Mouse (Mus musculus): ENCODE results near the gene Apol9a. TPM values are rescaled to one million over a fixed set of nuclear protein-coding genes. Genes with fewer than 3 reads are reported as not detected.
A peak's percentile ranks its signal among the peaks of the same experiment; 100 is the strongest.

Gene Apol9a
- total and polyA plus RNA-seq, 3 experiments = not detected

DNA sequence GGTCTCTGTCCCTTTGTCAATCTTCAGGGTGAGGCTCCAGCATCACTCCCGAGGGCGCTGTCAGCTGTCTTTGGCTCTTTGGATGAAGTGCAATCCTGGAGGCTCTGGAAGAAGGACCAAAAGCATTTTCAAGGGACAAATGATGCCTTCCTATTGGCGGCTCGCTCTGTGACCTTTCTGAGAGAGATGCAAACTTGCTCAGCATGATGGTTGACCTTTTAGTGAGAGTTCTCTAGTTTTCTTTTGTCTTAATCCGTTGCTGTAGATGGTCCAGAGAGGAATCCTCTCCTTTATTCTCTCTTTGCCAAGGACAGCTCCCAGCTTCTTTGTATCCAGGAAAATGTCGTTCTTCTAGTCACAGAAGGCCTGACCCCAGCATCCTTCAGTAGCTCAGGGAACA, 51.9 kb downstream of the Apol9a start:
- no peak for DNase-seq (ENCODE audit: low read depth, low spot score)
- Histone ChIP-seq H3K4me1 (ENCODE audit: control insufficient read depth in 1 of 2, insufficient read depth in 2 of 2, low read length in 2 of 2) (peaks cover 2 to 11% of the 10 kb centered on the region in 2 experiments; a peak in 3 of 4 replicates), H3K9ac (ENCODE audit: control insufficient read depth, low read depth, low read length, poor library complexity, severe bottlenecking) (no peak overlapping the region), H3K79me2 (ENCODE audit: control insufficient read depth, insufficient read depth, low read length, poor library complexity) (no peaks in the 10 kb centered on the region), H3K36me3 (ENCODE audit: control insufficient read depth in 1 of 2, insufficient read depth in 2 of 2, low read length in 2 of 2) (no peaks in the 10 kb centered on the region), H3K27me3 (ENCODE audit: control insufficient read depth in 1 of 2, insufficient read depth in 2 of 2, low read length in 2 of 2) (no peaks in the 10 kb centered on the region), H3K4me3 (ENCODE audit: control insufficient read depth in 1 of 2, insufficient read depth in 1 of 2, low read depth in 2 of 2, low read length in 2 of 2) (no peak overlapping the region), H3K9me3 (replicated peaks; ENCODE audit: insufficient read depth, low read length) (no peaks in the 10 kb centered on the region), H3K27ac (ENCODE audit: control insufficient read depth, low read depth, low read length) (no peak overlapping the region)
- TF ChIP-seq TCF12 (IDR thresholded peaks at IDR 0.05; ENCODE audit: low read depth, low read length) (no peak), ZKSCAN1 (IDR thresholded peaks at IDR 0.05; ENCODE audit: low read depth, low read length) (no peak)

DNA sequence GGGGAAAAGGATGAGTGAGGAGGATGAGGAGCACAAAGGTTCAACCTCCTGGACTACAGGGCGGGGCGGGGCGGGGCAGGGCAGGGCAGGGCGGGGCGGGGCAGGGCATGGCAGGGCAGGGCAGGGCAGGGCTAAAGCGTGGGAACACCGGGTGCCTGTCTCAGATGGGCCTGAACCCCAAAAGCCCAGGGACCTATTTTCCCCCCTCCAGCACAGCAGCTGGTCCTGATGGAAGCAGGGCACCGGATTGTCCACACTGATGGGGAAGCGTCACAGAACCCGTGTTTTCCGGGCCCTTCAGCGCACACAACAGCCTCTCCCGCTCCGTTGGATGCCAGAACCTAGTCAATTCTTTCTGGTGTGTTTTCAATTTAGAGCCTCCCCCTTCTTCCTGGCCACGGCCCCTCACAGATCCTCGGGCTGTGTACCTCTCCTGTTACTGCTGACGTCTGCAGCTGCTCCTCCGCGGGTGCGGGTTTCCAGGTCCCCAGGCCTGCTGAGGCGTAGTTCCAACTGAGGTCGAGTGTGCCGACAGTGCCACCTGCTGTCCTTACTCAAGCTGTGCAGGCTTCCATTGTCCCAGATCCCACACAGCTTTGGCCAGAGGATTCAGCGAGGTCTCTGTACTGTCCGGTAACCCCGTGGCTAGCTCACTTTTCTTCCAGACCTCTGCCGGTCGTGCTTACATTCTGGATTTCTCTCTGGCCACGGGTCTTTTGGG, 52.5 kb downstream of the Apol9a start:
- peak; percentile 79 for DNase-seq (ENCODE audit: low read depth, low spot score)
- H3K79me2 ChIP-seq (ENCODE audit: control insufficient read depth, insufficient read depth, low read length, poor library complexity) = no peaks in the 10 kb centered on the region
- peak overlapping the region; percentile 49 to 76; a peak in 3 of 4 replicates for H3K4me3 ChIP-seq (ENCODE audit: control insufficient read depth in 1 of 2, insufficient read depth in 1 of 2, low read depth in 2 of 2, low read length in 2 of 2)
- TF ChIP-seq ZC3H11A (IDR thresholded peaks at IDR 0.05; ENCODE audit: low read depth, low read length) (peak; percentile 65), SMC3 (IDR thresholded peaks at IDR 0.05; ENCODE audit: low read depth, low read length) (peak; percentile 79), SIN3A (IDR thresholded peaks at IDR 0.05; ENCODE audit: low read length) (peak; percentile 35; the same call in 1 of the 2 replicates), CTCF (IDR thresholded peaks at IDR 0.05 in 2 of 3, conservative IDR thresholded peaks at IDR 0.05 in 1 of 3; ENCODE audit: control insufficient read depth in 1 of 3, insufficient read depth in 1 of 3, low read depth in 2 of 3, low read length in 3 of 3, poor library complexity in 1 of 3, severe bottlenecking in 1 of 3) (peak; percentile 67 to 86 (median 78)), TCF12 (IDR thresholded peaks at IDR 0.05; ENCODE audit: low read depth, low read length) (no peak), POLR2AphosphoS5 (IDR thresholded peaks at IDR 0.05; ENCODE audit: borderline replicate concordance, low read depth, low read length) (no peak), POLR2AphosphoS2 (IDR thresholded peaks at IDR 0.05; ENCODE audit: low read length) (no peak), MXI1 (IDR thresholded peaks at IDR 0.05; ENCODE audit: low read depth, low read length) (peak; percentile 33; the same call in 1 of the 2 replicates), ZNF384 (IDR thresholded peaks at IDR 0.05; ENCODE audit: low read depth, low read length) (no peak), TAL1 (IDR thresholded peaks at IDR 0.05; ENCODE audit: low read length) (no peak), RAD21 (IDR thresholded peaks at IDR 0.05; ENCODE audit: low read depth, low read length) (peak; percentile 85), JUND (IDR thresholded peaks at IDR 0.05; ENCODE audit: low read depth, low read length) (no peak)
- H3K4me1 ChIP-seq (ENCODE audit: control insufficient read depth in 1 of 2, insufficient read depth in 2 of 2, low read length in 2 of 2) = peaks cover 2 to 11% of the 10 kb centered on the region in 2 experiments; a peak in 3 of 4 replicates
- peak overlapping the region; percentile 50 for H3K9ac ChIP-seq (ENCODE audit: control insufficient read depth, low read depth, low read length, poor library complexity, severe bottlenecking)
- no peak overlapping the region for H3K27ac ChIP-seq (ENCODE audit: control insufficient read depth, low read depth, low read length)
- no peaks in the 10 kb centered on the region for H3K9me3 ChIP-seq (replicated peaks; ENCODE audit: insufficient read depth, low read length)
- no peaks in the 10 kb centered on the region for H3K27me3 ChIP-seq (ENCODE audit: control insufficient read depth in 1 of 2, insufficient read depth in 2 of 2, low read length in 2 of 2)
- no peaks in the 10 kb centered on the region for H3K36me3 ChIP-seq (ENCODE audit: control insufficient read depth in 1 of 2, insufficient read depth in 2 of 2, low read length in 2 of 2)

DNA sequence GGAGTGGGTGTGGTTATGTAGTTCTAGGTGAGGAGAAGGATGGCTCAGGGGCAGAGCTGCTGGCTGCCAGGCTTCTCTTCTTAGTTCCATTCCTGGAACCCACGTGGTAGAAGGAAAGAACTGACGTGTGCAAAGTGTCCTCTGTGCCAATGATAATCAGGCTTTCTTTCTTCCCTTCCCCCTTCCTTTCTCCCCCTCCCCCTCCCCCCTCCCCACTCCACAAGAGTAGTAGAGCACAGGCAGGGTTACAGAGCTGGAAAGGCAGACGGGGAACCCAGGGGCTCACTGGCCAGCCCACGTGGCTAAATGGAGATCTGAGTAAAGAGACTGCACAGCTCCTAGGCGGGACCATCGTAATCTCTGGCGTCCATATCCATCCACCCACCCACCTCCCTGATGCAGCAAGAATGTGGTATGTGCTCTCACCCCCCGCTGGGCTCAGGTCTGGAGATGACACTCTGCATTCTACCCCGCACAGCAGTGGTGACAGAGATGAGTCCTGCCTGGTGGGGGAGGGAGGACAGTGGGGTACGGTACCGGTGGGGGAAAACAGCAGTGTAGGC, 54.6 kb downstream of the Apol9a start:
- peaks cover 2 to 11% of the 10 kb centered on the region in 2 experiments; a peak in 3 of 4 replicates for H3K4me1 ChIP-seq (ENCODE audit: control insufficient read depth in 1 of 2, insufficient read depth in 2 of 2, low read length in 2 of 2)
- peak overlapping the region; percentile 63 for H3K9ac ChIP-seq (ENCODE audit: control insufficient read depth, low read depth, low read length, poor library complexity, severe bottlenecking)
- H3K4me3 ChIP-seq (ENCODE audit: control insufficient read depth in 1 of 2, insufficient read depth in 1 of 2, low read depth in 2 of 2, low read length in 2 of 2) = peak overlapping the region; percentile 28 to 50
- peak overlapping the region; percentile 87 for H3K27ac ChIP-seq (ENCODE audit: control insufficient read depth, low read depth, low read length)
- no peaks in the 10 kb centered on the region for H3K27me3 ChIP-seq (ENCODE audit: control insufficient read depth in 1 of 2, insufficient read depth in 2 of 2, low read length in 2 of 2)
- H3K9me3 ChIP-seq (replicated peaks; ENCODE audit: insufficient read depth, low read length) = no peaks in the 10 kb centered on the region
- DNase-seq (ENCODE audit: low read depth, low spot score) = peak; percentile 76
- no peaks in the 10 kb centered on the region for H3K36me3 ChIP-seq (ENCODE audit: control insufficient read depth in 1 of 2, insufficient read depth in 2 of 2, low read length in 2 of 2)
- no peaks in the 10 kb centered on the region for H3K79me2 ChIP-seq (ENCODE audit: control insufficient read depth, insufficient read depth, low read length, poor library complexity)
- no peak for TF ChIP-seq TBP (IDR thresholded peaks at IDR 0.05; ENCODE audit: low read depth, low read length)
- no peak for TF ChIP-seq MAFK (IDR thresholded peaks at IDR 0.05; ENCODE audit: borderline replicate concordance, low read depth, low read length)
- TF ChIP-seq EP300 (IDR thresholded peaks at IDR 0.05; ENCODE audit: low read depth in 1 of 2, low read length in 2 of 2) = no peak; a peak in 2 of 4 replicates
- TF ChIP-seq GABPA (IDR thresholded peaks at IDR 0.05; ENCODE audit: low read depth, low read length) = no peak
- TF ChIP-seq GATA1 (IDR thresholded peaks at IDR 0.05; ENCODE audit: low read depth, low read length) = no peak
- 0 out of 2 replicates have a peak, but pooled peaks have one; percentile 15 for TF ChIP-seq NELFE (IDR thresholded peaks at IDR 0.05; ENCODE audit: low read depth, low read length)
- peak; percentile 10 to 47; a peak in 1 of 4 replicates for TF ChIP-seq POLR2A (IDR thresholded peaks at IDR 0.05; ENCODE audit: control insufficient read depth in 1 of 2, insufficient read depth in 1 of 2, low read depth in 1 of 2, low read length in 2 of 2, poor library complexity in 1 of 2)
- no peak for TF ChIP-seq MAZ (IDR thresholded peaks at IDR 0.05; ENCODE audit: low read depth, low read length)
- no peak for TF ChIP-seq CHD1 (IDR thresholded peaks at IDR 0.05; ENCODE audit: low read depth, low read length)
- TF ChIP-seq ELF1 (IDR thresholded peaks at IDR 0.05; ENCODE audit: low read depth, low read length) = no peak
- 0 out of 2 replicates have a peak, but pooled peaks have one; percentile 18 for TF ChIP-seq ETS1 (IDR thresholded peaks at IDR 0.05; ENCODE audit: low read depth, low read length)
- no peak for TF ChIP-seq TCF12 (IDR thresholded peaks at IDR 0.05; ENCODE audit: low read depth, low read length)
- TF ChIP-seq BHLHE40 (IDR thresholded peaks at IDR 0.05; ENCODE audit: borderline replicate concordance, low read depth, low read length) = no peak
